Mouse (Mus musculus) lung, adult 2 months (tissue): ENCODE data around the gene Rdh5.

ENCODE experiments used
- CTCF ChIP-seq: fragments of 200-500 bp; IDR thresholded peaks from 2 replicates; pipeline ENCODE4 v1.5.1; 2011; ENCODE audit warnings: mild to moderate bottlenecking, low read length, control low read depth; ENCODE audit not compliant: insufficient read depth
- POLR2A ChIP-seq: fragments of 200-500 bp; IDR thresholded peaks from 2 replicates; pipeline ENCODE4 v1.6.1; 2011; ENCODE audit warnings: low read depth, mild to moderate bottlenecking, control low read depth, low read length, borderline replicate concordance; ENCODE audit errors: extremely low read depth

DNA sequence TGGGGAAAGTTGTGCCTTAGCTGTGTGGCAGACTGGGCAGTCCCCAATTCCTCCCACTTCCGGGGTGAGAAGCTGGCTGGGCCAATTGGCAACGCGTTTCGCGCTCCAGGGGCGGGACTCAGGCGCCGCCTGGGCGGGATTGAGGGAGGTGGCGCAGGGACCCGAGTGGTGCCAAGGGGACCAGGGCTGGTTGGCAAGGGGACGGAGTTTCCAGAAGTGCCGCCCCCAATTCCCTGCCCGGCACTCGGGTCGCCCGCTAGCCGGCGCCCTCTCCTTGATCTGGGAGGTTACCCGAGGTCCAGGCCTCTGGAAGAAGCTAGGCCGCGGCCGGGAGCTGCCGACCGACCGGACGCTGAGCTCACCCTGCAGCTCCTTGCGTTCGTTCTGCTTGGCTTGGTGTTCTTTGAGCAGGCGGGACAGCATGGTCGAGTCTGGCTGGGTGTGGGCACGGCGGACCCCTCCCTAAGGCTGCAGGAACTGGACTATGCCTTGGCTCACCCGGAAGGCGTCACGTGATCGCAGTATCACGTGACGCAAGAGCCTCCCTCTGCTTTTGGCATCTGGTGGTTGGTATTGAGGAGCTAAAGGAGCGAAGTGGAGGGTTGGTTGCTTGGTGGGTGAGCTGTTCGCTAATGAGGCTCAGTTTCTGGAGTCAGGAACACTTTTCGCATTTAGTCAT lies 464 bp upstream of the Rdh5 start:
- TF ChIP-seq POLR2A: peak; percentile 84; the same call in 1 of the 2 replicates
- no peak for TF ChIP-seq CTCF
